Mouse (Mus musculus) MEL (cell line): Measurements from ENCODE around the gene Dscam. TPM values are rescaled to one million over a fixed set of nuclear protein-coding genes. Genes with fewer than 3 reads are reported as not detected.
"Not testable (repeated sequence)": the region's sequence is repeated elsewhere in the genome, so short reads cannot be mapped to it uniquely, and the experiment has no call there.

ENCODE experiments used
- DNase-seq: peaks from one replicate; pipeline ENCODE4 v3.0.0; 2011; ENCODE audit warnings: low read depth, low spot score
- H3K27ac ChIP-seq: 2 replicates; pipeline ENCODE4 v1.5.1; 2012; ENCODE audit warnings: low read depth, mild to moderate bottlenecking, control low read depth, low read length, moderate library complexity; ENCODE audit not compliant: control insufficient read depth
- H3K27me3 ChIP-seq, 2 experiments: fragments of 150-350 bp in 1 of 2; sonication (generic) in 1 of 2; 2 replicates each; pipeline ENCODE4 v1.6.1; 2012; ENCODE audit warnings: low read length in 2 of 2, mild to moderate bottlenecking in 2 of 2, improper control_type of control experiment in 1 of 2, moderate library complexity in 1 of 2; ENCODE audit not compliant: insufficient read depth in 2 of 2, control insufficient read depth in 1 of 2
- H3K36me3 ChIP-seq, 2 experiments: 2 replicates each; pipeline ENCODE4 v1.6.1; 2012 to 2014; ENCODE audit warnings: low read length in 2 of 2, improper control_type of control experiment in 1 of 2, inconsistent platforms in 1 of 2, mild to moderate bottlenecking in 1 of 2; ENCODE audit not compliant: insufficient read depth in 2 of 2, control insufficient read depth in 1 of 2
- H3K4me1 ChIP-seq, 2 experiments: fragments of 150-350 bp in 1 of 2; sonication (generic) in 1 of 2; 2 replicates each; pipeline ENCODE4 v1.6.1; 2012; ENCODE audit warnings: low read length in 2 of 2, improper control_type of control experiment in 1 of 2, mild to moderate bottlenecking in 1 of 2; ENCODE audit not compliant: insufficient read depth in 2 of 2, control insufficient read depth in 1 of 2
- H3K4me3 ChIP-seq, 2 experiments: fragments of 150-350 bp in 1 of 2; sonication (generic) in 1 of 2; 2 replicates each; pipeline ENCODE4 v1.5.1; 2012; ENCODE audit warnings: low read depth in 2 of 2, low read length in 2 of 2, mild to moderate bottlenecking in 2 of 2, moderate library complexity in 2 of 2, control low read depth in 1 of 2, improper control_type of control experiment in 1 of 2; ENCODE audit not compliant: control insufficient read depth in 1 of 2, insufficient read depth in 1 of 2
- H3K79me2 ChIP-seq: 2 replicates; pipeline ENCODE4 v1.6.1; 2012; ENCODE audit warnings: mild to moderate bottlenecking, low read length, moderate library complexity; ENCODE audit not compliant: control insufficient read depth, poor library complexity, insufficient read depth
- H3K9ac ChIP-seq: 2 replicates; pipeline ENCODE4 v1.6.1; 2012; ENCODE audit warnings: low read depth, mild to moderate bottlenecking, control low read depth, low read length, moderate library complexity; ENCODE audit not compliant: control insufficient read depth, poor library complexity, severe bottlenecking
- H3K9me3 ChIP-seq: fragments of 150-350 bp; sonication (generic); replicated peaks from 2 replicates; pipeline ENCODE4 v1.6.1; 2012; ENCODE audit warnings: mild to moderate bottlenecking, low read length, improper control_type of control experiment, moderate library complexity; ENCODE audit not compliant: insufficient read depth
- CHD1 ChIP-seq: IDR thresholded peaks from 2 replicates; pipeline ENCODE4 v1.6.1; 2012; ENCODE audit warnings: low read depth, mild to moderate bottlenecking, inconsistent platforms, low read length, improper control_type of control experiment
- CTCF ChIP-seq, 3 experiments: IDR thresholded peaks in 2 of 3; conservative IDR thresholded peaks in 1 of 3; 2 replicates each; pipeline ENCODE4 v1.5.1; 2011 to 2012; ENCODE audit warnings: low read length in 3 of 3, low read depth in 2 of 3, mild to moderate bottlenecking in 2 of 3, improper control_type of control experiment in 1 of 3, inconsistent platforms in 1 of 3, mixed read lengths in 1 of 3, moderate library complexity in 1 of 3; ENCODE audit not compliant: control insufficient read depth in 1 of 3, insufficient read depth in 1 of 3, poor library complexity in 1 of 3, severe bottlenecking in 1 of 3
- E2F4 ChIP-seq: IDR thresholded peaks from 2 replicates; pipeline ENCODE4 v1.6.1; 2011; ENCODE audit warnings: low read depth, low read length, improper control_type of control experiment, borderline replicate concordance
- ELF1 ChIP-seq: IDR thresholded peaks from 2 replicates; pipeline ENCODE4 v1.6.1; 2014; ENCODE audit warnings: low read depth, mild to moderate bottlenecking, inconsistent platforms, low read length, improper control_type of control experiment, moderate library complexity
- EP300 ChIP-seq, 2 experiments: IDR thresholded peaks; 2 replicates each; pipeline ENCODE4 v1.6.1; 2011; ENCODE audit warnings: improper control_type of control experiment in 2 of 2, low read length in 2 of 2, low read depth in 1 of 2, mild to moderate bottlenecking in 1 of 2
- HCFC1 ChIP-seq: IDR thresholded peaks from 2 replicates; pipeline ENCODE4 v1.6.1; 2012; ENCODE audit warnings: low read depth, mild to moderate bottlenecking, inconsistent platforms, low read length, improper control_type of control experiment, moderate library complexity
- JUND ChIP-seq: IDR thresholded peaks from 2 replicates; pipeline ENCODE4 v1.6.1; 2011; ENCODE audit warnings: low read depth, mild to moderate bottlenecking, improper control_type of control experiment, low read length
- KAT2A ChIP-seq: conservative IDR thresholded peaks from 2 replicates; pipeline ENCODE4 v1.6.1; 2012; ENCODE audit warnings: low read depth, low read length, improper control_type of control experiment, inconsistent platforms
- MAFK ChIP-seq: IDR thresholded peaks from 2 replicates; pipeline ENCODE4 v1.6.1; 2011; ENCODE audit warnings: low read depth, mild to moderate bottlenecking, low read length, improper control_type of control experiment, borderline replicate concordance
- MAX ChIP-seq: IDR thresholded peaks from 2 replicates; pipeline ENCODE4 v1.6.1; 2011; ENCODE audit warnings: low read length, improper control_type of control experiment
- MAZ ChIP-seq: IDR thresholded peaks from 2 replicates; pipeline ENCODE4 v1.6.1; 2012; ENCODE audit warnings: low read depth, mild to moderate bottlenecking, inconsistent platforms, low read length, improper control_type of control experiment
- MEF2A ChIP-seq: IDR thresholded peaks from 2 replicates; pipeline ENCODE4 v1.6.1; 2014; ENCODE audit warnings: low read depth, mild to moderate bottlenecking, inconsistent platforms, low read length, improper control_type of control experiment; ENCODE audit not compliant: poor library complexity, insufficient replicate concordance, severe bottlenecking; ENCODE audit errors: extremely low read depth
- MXI1 ChIP-seq: IDR thresholded peaks from 2 replicates; pipeline ENCODE4 v1.6.1; 2011; ENCODE audit warnings: mild to moderate bottlenecking, low read depth, low read length, improper control_type of control experiment
- MYB ChIP-seq: IDR thresholded peaks from 2 replicates; pipeline ENCODE4 v1.6.1; 2011; ENCODE audit warnings: mild to moderate bottlenecking, low read depth, low read length, improper control_type of control experiment
- NELFE ChIP-seq: IDR thresholded peaks from 2 replicates; pipeline ENCODE4 v1.6.1; 2011; ENCODE audit warnings: low read depth, low read length, improper control_type of control experiment
- POLR2A ChIP-seq, 2 experiments: IDR thresholded peaks; 2 replicates each; pipeline ENCODE4 v1.6.1; 2011 to 2012; ENCODE audit warnings: low read length in 2 of 2, mild to moderate bottlenecking in 2 of 2, control low read depth in 1 of 2, improper control_type of control experiment in 1 of 2, low read depth in 1 of 2, moderate library complexity in 1 of 2; ENCODE audit not compliant: control insufficient read depth in 1 of 2, insufficient read depth in 1 of 2, poor library complexity in 1 of 2
- POLR2AphosphoS2 ChIP-seq: IDR thresholded peaks from 2 replicates; pipeline ENCODE4 v1.6.1; 2011; ENCODE audit warnings: low read length, improper control_type of control experiment
- POLR2AphosphoS5 ChIP-seq: IDR thresholded peaks from 2 replicates; pipeline ENCODE4 v1.6.1; 2012; ENCODE audit warnings: low read depth, borderline replicate concordance, mild to moderate bottlenecking, inconsistent platforms, low read length, moderate library complexity, mixed read lengths
- RAD21 ChIP-seq: IDR thresholded peaks from 2 replicates; pipeline ENCODE4 v1.6.1; 2011; ENCODE audit warnings: mild to moderate bottlenecking, low read depth, low read length, improper control_type of control experiment
- TAL1 ChIP-seq: IDR thresholded peaks from 2 replicates; pipeline ENCODE4 v1.6.1; 2012; ENCODE audit warnings: mild to moderate bottlenecking, inconsistent platforms, low read length, moderate library complexity, mixed read lengths
- USF1 ChIP-seq: IDR thresholded peaks from 2 replicates; pipeline ENCODE4 v1.6.1; 2014; ENCODE audit warnings: low read depth, mild to moderate bottlenecking, inconsistent platforms, low read length, improper control_type of control experiment, moderate library complexity
- USF2 ChIP-seq, 2 experiments: IDR thresholded peaks; 2 replicates each; pipeline ENCODE4 v1.6.1; 2011 to 2012; ENCODE audit warnings: improper control_type of control experiment in 2 of 2, low read length in 2 of 2, borderline replicate concordance in 1 of 2, inconsistent platforms in 1 of 2, low read depth in 1 of 2, mild to moderate bottlenecking in 1 of 2; ENCODE audit not compliant: insufficient read depth in 1 of 2
- ZC3H11A ChIP-seq: IDR thresholded peaks from 2 replicates; pipeline ENCODE4 v1.6.1; 2012; ENCODE audit warnings: low read depth, mild to moderate bottlenecking, inconsistent platforms, low read length, improper control_type of control experiment
- ZKSCAN1 ChIP-seq: IDR thresholded peaks from 2 replicates; pipeline ENCODE4 v1.6.1; 2012; ENCODE audit warnings: low read depth, mild to moderate bottlenecking, inconsistent platforms, low read length, improper control_type of control experiment, moderate library complexity
- ZMIZ1 ChIP-seq: IDR thresholded peaks from 2 replicates; pipeline ENCODE4 v1.6.1; 2012; ENCODE audit warnings: low read depth, mild to moderate bottlenecking, inconsistent platforms, low read length, improper control_type of control experiment, moderate library complexity
- polyA plus RNA-seq, 2 experiments: library from polyadenylated mRNA; stranded (reverse) in 1 of 2; unstranded in 1 of 2; fragments of >175 nt in 1 of 2; fragments of >200 nt in 1 of 2; gene quantifications; 2 replicates each; pipeline versions ENCODE4 v1.2.1 to v1.2.4; 2012; ENCODE audit warnings: low replicate concordance in 2 of 2, low read depth in 1 of 2; ENCODE audit not compliant: insufficient read length in 2 of 2, insufficient read depth in 1 of 2, missing spikeins in 1 of 2
- total RNA-seq: library from RNA; depleted of rRNA; stranded (reverse); fragments of 300-350 nt; gene quantifications from 2 replicates; pipeline ENCODE4 v1.2.3, GENCODE M21; 2012

The Dscam gene
- total and polyA plus RNA-seq, 3 experiments: not detected

GRCm38 (mm10) chr16:96888036-96888435, 282.5 kb downstream of the Dscam start:
- no peaks in the 10 kb centered on the region for H3K9me3 ChIP-seq
- no peak overlapping the region for H3K27ac ChIP-seq
- DNase-seq: no peak
- no peak overlapping the region for H3K9ac ChIP-seq
- no peaks in the 10 kb centered on the region for H3K27me3 ChIP-seq
- no peaks in the 10 kb centered on the region for H3K79me2 ChIP-seq
- H3K36me3 ChIP-seq: no peaks in the 10 kb centered on the region
- H3K4me1 ChIP-seq: no peaks in the 10 kb centered on the region
- no peak overlapping the region for H3K4me3 ChIP-seq
- no peak for TF ChIP-seq HCFC1
- no peak for TF ChIP-seq MAX
- TF ChIP-seq ELF1: no peak
- no peak for TF ChIP-seq POLR2AphosphoS5
- no peak for TF ChIP-seq JUND
- no peak for TF ChIP-seq NELFE
- no peak for TF ChIP-seq MYB
- no peak for TF ChIP-seq RAD21
- no peak for TF ChIP-seq MAZ
- TF ChIP-seq ZKSCAN1: no peak
- TF ChIP-seq USF2 (IDR thresholded peaks at IDR 0.05; ENCODE audit: borderline replicate concordance in 1 of 2, insufficient read depth in 1 of 2, low read depth in 1 of 2, low read length in 2 of 2): no peak
- no peak for TF ChIP-seq KAT2A
- no peak for TF ChIP-seq ZC3H11A
- no peak for TF ChIP-seq USF1
- TF ChIP-seq MXI1: no peak
- no peak for TF ChIP-seq TAL1
- TF ChIP-seq E2F4: no peak
- no peak for TF ChIP-seq POLR2A (IDR thresholded peaks at IDR 0.05; ENCODE audit: control insufficient read depth in 1 of 2, insufficient read depth in 1 of 2, low read depth in 1 of 2, low read length in 2 of 2, poor library complexity in 1 of 2)

GRCm38 (mm10) chr16:96885817-96886216, 284.7 kb downstream of the Dscam start:
- TF ChIP-seq TAL1: no peak
- TF ChIP-seq MEF2A: no peak
- no peak for TF ChIP-seq CHD1
- no peak for TF ChIP-seq JUND
- no peak for TF ChIP-seq MAX
- no peak for TF ChIP-seq ZMIZ1
- TF ChIP-seq POLR2AphosphoS2: no peak
- no peak for TF ChIP-seq MAFK
- no peak for TF ChIP-seq USF2 (IDR thresholded peaks at IDR 0.05; ENCODE audit: borderline replicate concordance in 1 of 2, insufficient read depth in 1 of 2, low read depth in 1 of 2, low read length in 2 of 2)
- TF ChIP-seq CTCF (IDR thresholded peaks at IDR 0.05 in 2 of 3, conservative IDR thresholded peaks at IDR 0.05 in 1 of 3; ENCODE audit: control insufficient read depth in 1 of 3, insufficient read depth in 1 of 3, low read depth in 2 of 3, low read length in 3 of 3, poor library complexity in 1 of 3, severe bottlenecking in 1 of 3): no peak
- no peak for TF ChIP-seq EP300 (IDR thresholded peaks at IDR 0.05; ENCODE audit: low read depth in 1 of 2, low read length in 2 of 2)
- no peak for TF ChIP-seq ELF1
- no peak overlapping the region for H3K4me3 ChIP-seq
- DNase-seq: no peak
- H3K9me3 ChIP-seq: no peaks in the 10 kb centered on the region
- H3K36me3 ChIP-seq: no peaks in the 10 kb centered on the region
- H3K4me1 ChIP-seq: no peaks in the 10 kb centered on the region
- no peaks in the 10 kb centered on the region for H3K27me3 ChIP-seq
- H3K9ac ChIP-seq: no peak overlapping the region
- no peak overlapping the region for H3K27ac ChIP-seq
- no peaks in the 10 kb centered on the region for H3K79me2 ChIP-seq

GRCm38 (mm10) chr16:96884590-96884989, 286.0 kb downstream of the Dscam start:
- DNase-seq, H3K79me2 ChIP-seq, H3K4me3 ChIP-seq, H3K9ac ChIP-seq, H3K27ac ChIP-seq, H3K9me3 ChIP-seq, H3K36me3 ChIP-seq, H3K27me3 ChIP-seq, H3K4me1 ChIP-seq: not testable (repeated sequence)
